Mouse (Mus musculus): Measurements from ENCODE around the gene Sestd1. TPM values are rescaled to one million over a fixed set of nuclear protein-coding genes. Genes with fewer than 3 reads are reported as not detected.

Sestd1 gene
- polyA plus RNA-seq, 1 experiment from 2014 or later: 27.9 TPM

DNA sequence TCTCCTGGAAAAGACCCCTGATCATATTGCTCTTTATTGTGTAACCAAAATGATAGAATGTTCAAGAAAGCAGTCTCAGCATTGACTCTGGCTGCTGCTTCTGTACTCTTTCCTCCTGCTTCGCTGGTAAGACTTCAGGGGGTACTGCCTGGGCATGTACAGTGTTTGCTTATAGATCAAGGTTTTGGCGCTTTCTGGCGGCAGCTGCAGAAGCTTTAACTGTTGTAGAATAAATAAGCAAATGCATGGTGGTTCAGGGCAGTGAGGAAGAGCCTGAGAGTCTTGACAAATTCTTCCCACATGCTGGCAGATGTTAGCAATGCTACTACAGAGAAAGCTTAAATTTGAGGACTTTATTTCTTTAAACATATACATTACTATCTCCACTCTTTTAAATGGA lies 134.1 kb downstream of the Sestd1 start:
- TF ChIP-seq CTCF (IDR thresholded peaks at IDR 0.05; ENCODE audit: low read depth): no peak
- WGBS: 30% methylated on average over 3 of the region's 3 CpGs
- no peak for ATAC-seq (ENCODE audit: insufficient read depth)

DNA sequence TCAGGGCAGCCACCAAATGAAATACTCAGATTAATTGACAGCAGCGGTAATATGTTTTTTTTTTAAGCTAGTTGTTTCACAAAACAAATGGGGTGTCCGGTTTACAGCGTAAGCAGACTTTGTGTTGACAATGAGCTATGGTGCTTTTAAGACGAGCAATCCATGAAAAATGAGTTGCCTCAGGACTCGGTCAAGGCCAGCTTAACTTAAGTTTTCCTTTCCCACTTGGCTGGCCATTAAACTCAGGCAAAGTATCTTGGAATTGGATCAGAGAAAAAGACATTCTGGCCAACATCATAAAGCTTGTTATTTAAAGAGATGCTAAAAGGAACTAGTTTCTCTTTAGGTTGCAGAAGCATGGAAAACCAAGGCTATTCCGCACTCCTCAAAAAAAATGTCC lies 136.9 kb downstream of the Sestd1 start:
- H3K27me3 ChIP-seq (ENCODE audit: insufficient read depth, low read length): no peaks in the 10 kb centered on the region
- H3K36me3 ChIP-seq (ENCODE audit: insufficient read depth): no peaks in the 10 kb centered on the region
- no peak for TF ChIP-seq CTCF (IDR thresholded peaks at IDR 0.05; ENCODE audit: low read depth)
- H3K4me2 ChIP-seq: 0 out of 2 replicates have a peak overlapping the region, but pooled peaks have one; percentile 2
- WGBS: 32% methylated on average over 6 of the region's 6 CpGs
- H3K4me1 ChIP-seq (ENCODE audit: insufficient read depth): no peaks in the 10 kb centered on the region
- ATAC-seq (ENCODE audit: insufficient read depth) (no peak), DNase-seq (peak; percentile 75)
- H3K27ac ChIP-seq (ENCODE audit: low read depth): no peak overlapping the region
- no peak overlapping the region for H3K9ac ChIP-seq
- H3K4me3 ChIP-seq (ENCODE audit: low read depth, low read length): no peak overlapping the region
- H3K9me3 ChIP-seq (ENCODE audit: low read depth, low read length): no peaks in the 10 kb centered on the region

More for the DNA sequence above, 134.1 kb downstream of the Sestd1 start:
- H3K36me3 ChIP-seq (ENCODE audit: insufficient read depth): no peaks in the 10 kb centered on the region
- H3K27ac ChIP-seq (ENCODE audit: low read depth): no peak overlapping the region
- H3K9ac ChIP-seq: no peak overlapping the region
- H3K4me2 ChIP-seq: no peak overlapping the region
- H3K9me3 ChIP-seq (ENCODE audit: low read depth, low read length): no peaks in the 10 kb centered on the region
- no peak for DNase-seq
- H3K27me3 ChIP-seq (ENCODE audit: insufficient read depth, low read length): no peaks in the 10 kb centered on the region
- H3K4me3 ChIP-seq (ENCODE audit: low read depth, low read length): no peak overlapping the region
- H3K4me1 ChIP-seq (ENCODE audit: insufficient read depth): no peaks in the 10 kb centered on the region

DNA sequence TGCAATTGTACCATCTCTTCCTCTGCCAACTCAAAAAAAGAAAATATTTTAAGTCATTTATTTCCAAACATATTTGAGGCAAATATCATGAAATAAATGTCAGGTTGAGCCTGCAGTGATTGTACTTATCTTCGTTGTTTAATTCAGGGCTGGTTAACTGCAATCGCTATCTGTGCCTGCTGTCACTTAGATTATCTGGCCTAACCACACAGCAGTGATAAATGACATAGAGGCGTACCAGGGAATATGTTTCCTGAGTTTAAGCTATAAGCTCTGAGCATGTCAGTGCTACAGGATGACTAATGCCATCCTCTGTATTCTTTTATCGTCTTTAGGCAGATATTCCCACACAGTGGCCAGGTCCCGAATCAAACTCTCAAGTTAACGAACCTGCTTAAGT lies 141.5 kb downstream of the Sestd1 start:
- Histone ChIP-seq H3K27ac (ENCODE audit: low read depth) (no peak overlapping the region), H3K4me3 (ENCODE audit: low read depth, low read length) (no peak overlapping the region), H3K4me1 (ENCODE audit: insufficient read depth) (no peaks in the 10 kb centered on the region), H3K9me3 (ENCODE audit: low read depth, low read length) (no peaks in the 10 kb centered on the region), H3K4me2 (no peak overlapping the region), H3K36me3 (ENCODE audit: insufficient read depth) (no peaks in the 10 kb centered on the region), H3K27me3 (ENCODE audit: insufficient read depth, low read length) (no peaks in the 10 kb centered on the region), H3K9ac (no peak overlapping the region)
- WGBS: 34% methylated on average over 6 of the region's 6 CpGs
- DNase-seq (no peak), ATAC-seq (ENCODE audit: insufficient read depth) (no peak)
- TF ChIP-seq CTCF (IDR thresholded peaks at IDR 0.05; ENCODE audit: low read depth): no peak

DNA sequence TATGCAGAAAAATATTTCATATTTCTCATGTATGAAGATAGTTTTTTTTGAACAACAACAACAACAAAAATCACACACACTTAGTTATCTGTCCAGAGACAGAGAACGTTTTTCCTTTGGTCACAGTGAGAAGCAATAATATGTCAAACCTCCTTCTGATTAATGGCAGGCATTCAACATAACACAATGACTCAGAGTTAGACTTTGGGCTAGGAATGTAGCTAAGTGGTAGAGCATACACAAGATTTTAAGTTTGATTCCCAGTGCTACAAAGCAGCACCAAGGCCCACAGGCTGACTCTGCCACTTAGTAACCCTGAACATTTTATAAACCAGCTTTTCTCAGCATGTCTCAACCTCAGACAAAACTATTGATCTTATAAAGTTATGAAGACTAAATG lies 145.5 kb downstream of the Sestd1 start:
- H3K27ac ChIP-seq (ENCODE audit: low read depth): no peak overlapping the region
- ATAC-seq (ENCODE audit: insufficient read depth) (no peak), DNase-seq (no peak)
- no peaks in the 10 kb centered on the region for H3K4me1 ChIP-seq (ENCODE audit: insufficient read depth)
- H3K27me3 ChIP-seq (ENCODE audit: insufficient read depth, low read length): no peaks in the 10 kb centered on the region
- no peaks in the 10 kb centered on the region for H3K9me3 ChIP-seq (ENCODE audit: low read depth, low read length)
- no peak overlapping the region for H3K4me2 ChIP-seq
- no peak overlapping the region for H3K9ac ChIP-seq
- 22% methylated on average over 1 of the region's 1 CpGs for WGBS
- no peaks in the 10 kb centered on the region for H3K36me3 ChIP-seq (ENCODE audit: insufficient read depth)
- no peak overlapping the region for H3K4me3 ChIP-seq (ENCODE audit: low read depth, low read length)
- no peak for TF ChIP-seq CTCF (IDR thresholded peaks at IDR 0.05; ENCODE audit: low read depth)

DNA sequence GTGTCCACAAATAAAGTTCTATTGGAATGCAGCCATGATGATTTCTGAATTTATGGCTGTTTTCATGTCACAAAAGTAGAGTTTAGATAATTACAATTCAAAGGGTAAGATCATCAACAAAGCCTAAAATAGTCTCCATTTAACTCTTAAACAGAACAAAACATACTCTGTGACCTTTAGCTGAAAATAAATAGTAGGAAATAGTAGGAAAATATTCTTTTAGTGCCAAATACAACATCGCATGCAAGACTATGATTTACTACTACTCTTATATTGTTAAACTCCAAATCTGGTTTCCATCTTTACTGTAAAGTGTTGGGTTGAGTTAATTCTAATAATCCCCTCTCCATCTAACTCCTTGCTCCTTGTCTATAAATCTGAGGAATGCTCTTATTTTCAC lies 147.0 kb downstream of the Sestd1 start:
- no peak for DNase-seq
- no peaks in the 10 kb centered on the region for H3K27me3 ChIP-seq (ENCODE audit: insufficient read depth, low read length)
- H3K27ac ChIP-seq (ENCODE audit: low read depth): no peak overlapping the region
- TF ChIP-seq CTCF (IDR thresholded peaks at IDR 0.05; ENCODE audit: low read depth): no peak
- H3K36me3 ChIP-seq (ENCODE audit: insufficient read depth): no peaks in the 10 kb centered on the region
- ATAC-seq (ENCODE audit: insufficient read depth): no peak
- 57% methylated on average over 1 of the region's 1 CpGs for WGBS
- H3K4me1 ChIP-seq (ENCODE audit: insufficient read depth): no peaks in the 10 kb centered on the region
- no peak overlapping the region for H3K4me3 ChIP-seq (ENCODE audit: low read depth, low read length)
- H3K9me3 ChIP-seq (ENCODE audit: low read depth, low read length): no peaks in the 10 kb centered on the region
- H3K9ac ChIP-seq: no peak overlapping the region
- no peak overlapping the region for H3K4me2 ChIP-seq

Other genes with a start within 250 kb of the Sestd1 start
- gene Ccdc141, start 110.0 kb downstream of the Sestd1 start, polyA plus RNA-seq (2014; fragmentation: Nextera tagmentation; extraction: Ambion mirVana): 8.4 and 15.0 TPM in 2 replicates

All from lung, embryonic 14.5 days (tissue).